Comparison of ENCODE assay signal across 27 mouse cellular contexts in the genomic region with DNA sequence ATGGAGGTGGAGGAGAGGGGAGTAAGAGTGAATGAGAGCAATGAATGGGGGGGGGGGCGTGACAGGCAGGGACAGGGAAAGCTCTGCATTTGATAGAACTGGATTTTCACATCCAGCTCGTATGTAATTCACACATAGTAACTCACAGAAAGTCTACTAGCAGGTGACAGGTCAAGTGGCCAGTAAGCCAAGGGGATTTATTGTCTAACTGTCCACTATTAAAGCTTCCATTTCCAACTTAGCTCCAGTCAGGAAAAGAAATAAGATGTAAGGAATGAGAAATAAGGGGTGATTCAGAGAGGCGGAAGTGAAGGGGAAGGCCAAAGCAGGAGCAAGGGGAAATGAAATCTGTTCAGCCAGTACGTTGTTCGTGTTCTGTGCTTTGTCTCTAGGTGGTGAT.
DNase-seq lines count a peak whose midpoint lies in the region; ATAC-seq and TF ChIP-seq lines count a peak whose summit lies in the region.
"Had no signal": no experiment of that assay in that cellular context is flagged by ENCODE, and none has a peak within 500 bp of the region (broad histone marks: within the 10 kb centered on the region; RNA-seq: fewer than 3 reads in every experiment).

No protein-coding gene starts in this region.

- DNase-seq in heart, adult 11 months = peak; percentile 39
- no peak for DNase-seq in heart, adult 2 months
- peak; percentile 75 for DNase-seq in forelimb bud, embryonic 11.5 days (ENCODE audit: low read depth, low spot score)
- DNase-seq in limb, embryonic 10.5 days (ENCODE audit: low spot score) = peak; percentile 42
- peak; percentile 17 for DNase-seq in mesoderm, embryonic 11.5 days (ENCODE audit: low read depth, low spot score)
- DNase-seq in heart, adult 8-10 months (ENCODE audit: low spot score) = no peak
- DNase-seq: adrenal gland, adult 8-10 months; adrenal gland, postnatal 14 days; adrenal gland, postnatal 36 days; B cell, adult 2 months; cerebellum, adult 11-12 months; cerebellum, adult 2 months; cerebellum, adult 9-10 months; cerebellum, postnatal 10 days; cerebellum, postnatal 25 days; embryo, embryonic 11 days had no signal

- no peak overlapping the region for H3K4me2 ChIP-seq in kidney, embryonic 16.5 days (replicated peaks; ENCODE audit: low read depth, low read length)
- H3K4me2 ChIP-seq: embryonic facial prominence, embryonic 12.5 days; forebrain, embryonic 13.5 days; forebrain, embryonic 15.5 days had no signal

- no peak overlapping the region for H3K27ac ChIP-seq in heart, adult 2 months
- peak overlapping the region; percentile 69 for H3K27ac ChIP-seq in limb, embryonic 10.5 days
- no peak overlapping the region for H3K27ac ChIP-seq in kidney, embryonic 16.5 days (ENCODE audit: low read length)
- H3K27ac ChIP-seq: embryonic facial prominence, embryonic 10.5 days; embryonic facial prominence, embryonic 12.5 days; forebrain, embryonic 13.5 days; forebrain, embryonic 15.5 days had no signal

- H3K9me3 ChIP-seq in limb, embryonic 10.5 days (replicated peaks) = no peaks in the 10 kb centered on the region
- no peaks in the 10 kb centered on the region for H3K9me3 ChIP-seq in kidney, embryonic 16.5 days (ENCODE audit: low read length)
- H3K9me3 ChIP-seq: embryonic facial prominence, embryonic 10.5 days; embryonic facial prominence, embryonic 12.5 days; forebrain, embryonic 13.5 days; forebrain, embryonic 15.5 days; G1E had no signal

- TF ChIP-seq EP300 in heart, adult 2 months (IDR thresholded peaks at IDR 0.05; ENCODE audit: insufficient read depth, low read depth, low read length) = no peak

- no peak overlapping the region for H3K4me3 ChIP-seq in heart, adult 2 months
- H3K4me3 ChIP-seq in limb, embryonic 10.5 days = no peak overlapping the region
- H3K4me3 ChIP-seq in kidney, embryonic 16.5 days (ENCODE audit: low read length) = no peak overlapping the region
- H3K4me3 ChIP-seq: embryonic facial prominence, embryonic 10.5 days; embryonic facial prominence, embryonic 12.5 days; forebrain, embryonic 13.5 days; forebrain, embryonic 15.5 days had no signal

- ATAC-seq in kidney, embryonic 16.5 days (ENCODE audit: low FRiP score, low TSS enrichment) = no peak
- ATAC-seq in granulocyte monocyte progenitor cell, adult 5-6 weeks (replicated peaks; ENCODE audit: poor library complexity, severe bottlenecking) = no peak
- ATAC-seq: activated CD4-positive, CD25-positive, alpha-beta regulatory T cell, adult 4 months; CD4-positive, CD25-positive, alpha-beta regulatory T cell, adult 4 months; forebrain, embryonic 13.5 days; forebrain, embryonic 15.5 days; Patski had no signal

- TF ChIP-seq CTCF in heart, adult 2 months (IDR thresholded peaks at IDR 0.05) = no peak

- no peaks in the 10 kb centered on the region for H3K4me1 ChIP-seq in heart, adult 2 months (ENCODE audit: control insufficient read depth, insufficient read depth, low read length)
- peaks cover 44% of the 10 kb centered on the region for H3K4me1 ChIP-seq in limb, embryonic 10.5 days
- peaks cover 5% of the 10 kb centered on the region for H3K4me1 ChIP-seq in kidney, embryonic 16.5 days (ENCODE audit: insufficient read depth, low read length)
- H3K4me1 ChIP-seq: embryonic facial prominence, embryonic 12.5 days; forebrain, embryonic 13.5 days; forebrain, embryonic 15.5 days had no signal

- no peaks in the 10 kb centered on the region for H3K27me3 ChIP-seq in heart, adult 2 months (ENCODE audit: control insufficient read depth, insufficient read depth, low read length)
- H3K27me3 ChIP-seq in limb, embryonic 10.5 days (ENCODE audit: low read depth, poor library complexity, severe bottlenecking) = peaks cover 17% of the 10 kb centered on the region; the same call in 1 of the 2 replicates
- H3K27me3 ChIP-seq in kidney, embryonic 16.5 days (ENCODE audit: insufficient read depth, low read length) = no peaks in the 10 kb centered on the region
- H3K27me3 ChIP-seq: CH12.LX; forebrain, embryonic 13.5 days; forebrain, embryonic 15.5 days had no signal

- WGBS in heart, adult 2 months = 56% methylated on average over 5 of the region's 5 CpGs
- 38% methylated on average over 4 of the region's 5 CpGs for WGBS in limb, embryonic 10.5 days
- 52% methylated on average over 5 of the region's 5 CpGs for WGBS in kidney, embryonic 16.5 days

- H3K79me2 ChIP-seq in heart, adult 2 months (replicated peaks; ENCODE audit: control insufficient read depth, insufficient read depth, low read length) = no peaks in the 10 kb centered on the region

- no peak overlapping the region for H3K9ac ChIP-seq in heart, adult 2 months (ENCODE audit: low read depth, low read length)
- no peak overlapping the region for H3K9ac ChIP-seq in kidney, embryonic 16.5 days (replicated peaks; ENCODE audit: low read length)
- H3K9ac ChIP-seq: embryonic facial prominence, embryonic 12.5 days; forebrain, embryonic 13.5 days; forebrain, embryonic 15.5 days had no signal

- no peak for TF ChIP-seq POLR2A in heart, adult 2 months (IDR thresholded peaks at IDR 0.05; ENCODE audit: insufficient read depth, low read depth, low read length)

- no peaks in the 10 kb centered on the region for H3K36me3 ChIP-seq in heart, adult 2 months (ENCODE audit: control insufficient read depth, insufficient read depth, low read length)
- H3K36me3 ChIP-seq in limb, embryonic 10.5 days = no peaks in the 10 kb centered on the region
- H3K36me3 ChIP-seq in kidney, embryonic 16.5 days (ENCODE audit: insufficient read depth, low read length) = no peaks in the 10 kb centered on the region
- H3K36me3 ChIP-seq: embryonic facial prominence, embryonic 10.5 days; embryonic facial prominence, embryonic 12.5 days; forebrain, embryonic 15.5 days; G1E had no signal

- intact Hi-C loops in heart, adult 2 months (cut with DNase I) = no loop called here

Comparison
In these comparisons a context has a peak if more than half of its experiments do, and no peak if none do; other contexts are left out.
1. DNase-seq: peak in heart, adult 11 months (single experiment), forelimb bud, embryonic 11.5 days (single experiment), limb, embryonic 10.5 days (single experiment) and mesoderm, embryonic 11.5 days (single experiment); none in heart, adult 2 months (0 of 2) and heart, adult 8-10 months (single experiment).